Mouse (Mus musculus): Measurements from ENCODE around the gene Rdm1. TPM values are rescaled to one million over a fixed set of nuclear protein-coding genes. Genes with fewer than 3 reads are reported as not detected.
"Not testable (repeated sequence)": the region's sequence is repeated elsewhere in the genome, so short reads cannot be mapped to it uniquely, and the experiment has no call there.

Gene Rdm1
- total RNA-seq, 2 experiments from 2014 or later: 4.3 to 4.9 TPM

GRCm38 (mm10) chr11:101614116-101614515 is 12.9 kb upstream of the Rdm1 start:
- no peak for DNase-seq (ENCODE audit: low spot score in 2 of 2)
- intact Hi-C loops (cut with DNase I): no loop called here

- intact Hi-C loops (cut with DNase I): no loop called here
- no peak for DNase-seq (ENCODE audit: low spot score in 2 of 2)
Measured at GRCm38 (mm10) chr11:101615380-101615779, 11.6 kb upstream of the Rdm1 start.

- DNase-seq (ENCODE audit: low spot score in 2 of 2): no peak
- intact Hi-C loops (cut with DNase I): no loop called here
Measured at GRCm38 (mm10) chr11:101616104-101616503, 10.9 kb upstream of the Rdm1 start.

GRCm38 (mm10) chr11:101616948-101617767 is 9.8 kb upstream of the Rdm1 start:
- no peak for DNase-seq (ENCODE audit: low spot score in 2 of 2)
- intact Hi-C loops (cut with DNase I): no loop called here

GRCm38 (mm10) chr11:101617849-101618248 is 9.1 kb upstream of the Rdm1 start:
- peak; percentile 18 to 44 for DNase-seq (ENCODE audit: low spot score in 2 of 2)
- intact Hi-C loops (cut with DNase I): no loop called here

GRCm38 (mm10) chr11:101618596-101618995 is 8.4 kb upstream of the Rdm1 start:
- intact Hi-C loops (cut with DNase I): no loop called here
- DNase-seq (ENCODE audit: low spot score in 2 of 2): no peak

DNA sequence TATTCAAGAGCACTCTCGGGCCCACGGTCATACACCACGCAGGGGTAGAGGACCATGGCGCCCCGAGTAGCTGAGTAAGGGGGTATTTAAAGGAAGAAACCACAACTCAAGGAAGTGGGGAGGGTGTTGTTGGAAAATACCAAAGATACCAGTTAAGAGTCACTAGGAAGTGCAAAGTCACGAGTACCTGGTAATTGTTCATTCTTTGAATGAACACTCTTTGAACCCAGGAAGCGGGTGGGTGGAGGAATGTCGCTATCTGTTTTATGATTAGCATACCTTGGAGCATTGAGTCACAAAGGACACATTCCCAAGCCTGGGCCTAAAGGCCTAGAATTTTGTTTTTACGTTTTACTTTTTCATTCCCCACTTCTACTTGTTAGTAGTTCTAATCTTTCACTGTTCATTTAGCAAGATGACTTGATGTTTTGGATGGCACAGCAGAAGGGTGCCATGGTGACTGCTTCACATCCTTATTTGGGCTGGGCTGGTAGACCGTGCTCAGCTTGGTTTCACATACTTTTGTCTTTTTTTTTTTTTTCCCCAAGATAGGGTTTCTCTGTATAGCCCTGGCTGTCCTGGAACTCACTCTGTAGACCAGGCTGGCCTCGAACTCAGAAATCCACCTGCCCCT is 6.9 kb upstream of the Rdm1 start:
- DNase-seq (ENCODE audit: low spot score in 2 of 2); intact Hi-C loops (cut with DNase I): not testable (repeated sequence)

- no peak for DNase-seq (ENCODE audit: low spot score in 2 of 2)
- intact Hi-C loops (cut with DNase I): no loop called here
Measured at GRCm38 (mm10) chr11:101626649-101626994, 373 bp upstream of the Rdm1 start.

- peak; percentile 83 to 85 for DNase-seq (ENCODE audit: low spot score in 2 of 2)
- intact Hi-C loops (cut with DNase I): no loop called here
Measured at GRCm38 (mm10) chr11:101627857-101628559, 1.0 kb downstream of the Rdm1 start.

DNA sequence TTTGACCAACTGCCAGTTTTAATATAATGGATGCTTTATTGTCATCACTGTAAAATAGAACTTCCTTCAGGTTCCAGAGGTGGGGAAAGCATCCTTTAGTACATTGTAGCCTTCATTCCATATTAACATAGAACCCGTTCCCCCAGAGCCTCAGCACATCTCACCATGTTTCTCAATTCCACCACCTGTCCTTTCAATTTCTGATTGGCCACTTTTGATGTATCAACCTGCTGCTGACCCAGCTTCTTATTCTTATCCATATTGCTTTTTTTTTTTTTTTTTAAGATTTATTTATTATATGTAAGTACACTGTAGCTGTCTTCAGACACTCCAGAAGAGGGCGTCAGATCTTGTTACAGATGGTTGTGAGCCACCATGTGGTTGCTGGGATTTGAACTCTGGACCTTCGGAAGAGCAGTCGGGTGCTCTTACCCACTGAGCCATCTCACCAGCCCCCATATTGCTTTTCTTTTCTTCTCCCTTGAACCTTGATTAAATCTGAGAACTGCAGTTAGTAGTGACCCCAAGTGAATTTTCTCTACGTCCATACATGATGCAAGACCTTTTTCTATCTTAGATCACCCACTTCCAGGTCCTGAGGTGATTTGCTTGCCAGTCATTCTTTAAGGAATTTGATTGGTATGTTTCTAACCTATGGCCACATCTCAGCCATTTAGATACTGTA is 1.9 kb downstream of the Rdm1 start:
- DNase-seq (ENCODE audit: low spot score in 2 of 2); intact Hi-C loops (cut with DNase I): not testable (repeated sequence)

DNA sequence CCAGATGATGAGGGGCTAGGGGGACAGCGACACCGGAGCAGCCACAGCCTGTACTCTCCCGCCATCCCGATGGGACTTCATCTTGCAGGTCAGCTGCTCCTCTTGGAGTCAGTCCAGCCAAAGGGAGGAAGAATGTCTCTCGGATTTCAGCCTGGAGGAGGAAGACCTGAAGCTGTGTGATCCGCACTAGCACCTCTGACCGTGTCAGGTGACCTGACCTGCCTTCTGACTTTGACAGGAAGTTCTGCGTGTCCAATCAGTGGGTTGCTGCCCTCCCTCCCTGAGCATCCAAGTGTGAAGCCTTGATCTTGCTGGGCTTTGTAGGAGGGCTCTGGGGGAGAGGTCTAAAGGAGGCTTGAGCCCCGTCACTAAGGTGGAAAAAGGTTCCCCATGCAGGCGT is 8.7 kb downstream of the Rdm1 start:
- intact Hi-C loops (cut with DNase I): no loop called here
- no peak for DNase-seq (ENCODE audit: low spot score in 2 of 2)

GRCm38 (mm10) chr11:101639761-101640160 is 12.8 kb downstream of the Rdm1 start:
- no peak for DNase-seq (ENCODE audit: low spot score in 2 of 2)

DNA sequence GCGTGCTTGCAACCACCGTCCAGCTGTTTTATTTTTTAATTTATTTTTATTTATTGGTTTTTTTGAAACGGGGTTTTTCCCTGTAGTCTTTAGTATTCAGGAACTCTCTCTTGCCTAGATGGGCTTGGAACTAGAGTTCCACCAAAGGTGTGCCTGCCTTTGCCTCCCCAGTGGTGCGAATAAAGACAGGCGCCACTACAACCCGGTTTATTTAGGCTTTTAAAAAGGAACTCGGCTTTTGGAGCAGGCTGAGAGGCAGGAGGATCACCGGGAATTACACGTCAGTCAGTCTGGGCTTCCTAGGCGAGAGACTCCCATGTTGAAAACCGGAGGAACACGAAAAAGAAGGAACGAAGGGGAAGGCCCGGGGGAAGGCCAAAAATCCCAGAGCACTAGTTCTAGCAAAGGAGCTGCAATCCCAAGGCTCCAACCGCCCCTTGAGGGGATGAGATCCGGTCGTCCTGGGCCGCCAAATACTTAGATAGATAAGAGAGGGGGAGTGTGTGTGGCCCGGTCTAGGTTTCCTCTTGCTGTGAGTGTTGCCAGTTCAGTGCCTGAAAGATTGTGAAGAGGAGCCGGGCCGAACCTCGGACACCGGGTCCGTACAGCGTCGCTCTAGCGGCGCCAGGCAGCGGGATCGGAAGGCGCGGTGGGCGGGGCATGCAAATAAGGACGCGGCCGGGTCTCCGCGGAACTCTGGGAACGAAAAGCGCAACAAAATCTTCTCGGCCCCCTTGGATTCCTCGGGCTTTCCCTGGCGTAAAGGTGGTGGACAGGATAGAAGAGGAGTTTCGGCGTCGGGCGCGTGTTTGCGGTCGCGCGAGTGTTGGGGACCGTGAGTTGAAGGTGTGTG is 14.1 kb downstream of the Rdm1 start:
- intact Hi-C loops (cut with DNase I): not testable (repeated sequence)
- peak; percentile 76 to 83 for DNase-seq (ENCODE audit: low spot score in 2 of 2)

More at GRCm38 (mm10) chr11:101639761-101640160, 12.8 kb downstream of the Rdm1 start:
- intact Hi-C loops (cut with DNase I): no loop called here

- intact Hi-C loops (cut with DNase I): not testable (repeated sequence)
- peak; percentile 21 to 57 for DNase-seq (ENCODE audit: low spot score in 2 of 2)
Measured at GRCm38 (mm10) chr11:101641710-101642642, 15.0 kb downstream of the Rdm1 start.

DNA sequence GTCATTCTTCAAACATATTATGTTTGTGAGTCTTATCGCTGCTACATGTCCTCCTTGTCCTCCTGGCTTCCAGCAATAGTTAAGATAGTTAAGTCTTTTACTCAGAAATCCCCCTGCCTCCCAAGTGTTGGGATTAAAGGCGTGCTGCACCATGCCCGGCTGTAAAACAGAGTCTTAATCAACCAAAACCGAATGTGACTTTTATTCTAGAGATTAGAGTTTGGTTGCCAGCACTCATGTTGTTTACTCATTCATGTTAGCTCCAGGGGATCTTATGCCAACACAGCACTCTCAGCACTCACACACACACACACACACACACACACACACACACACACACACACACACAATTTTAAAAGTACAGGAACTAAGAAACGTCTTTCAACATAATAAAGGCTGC is 15.9 kb downstream of the Rdm1 start:
- no peak for DNase-seq (ENCODE audit: low spot score in 2 of 2)
- intact Hi-C loops (cut with DNase I): no loop called here

GRCm38 (mm10) chr11:101644591-101644990 is 17.6 kb downstream of the Rdm1 start:
- intact Hi-C loops (cut with DNase I): no loop called here

GRCm38 (mm10) chr11:101645043-101645410 is 18.0 kb downstream of the Rdm1 start:
- intact Hi-C loops (cut with DNase I): not testable (repeated sequence)

More at GRCm38 (mm10) chr11:101644591-101644990, 17.6 kb downstream of the Rdm1 start:
- no peak for DNase-seq (ENCODE audit: low spot score in 2 of 2)

More at GRCm38 (mm10) chr11:101645043-101645410, 18.0 kb downstream of the Rdm1 start:
- DNase-seq (ENCODE audit: low spot score in 2 of 2): not testable (repeated sequence)

Data from left cerebral cortex, postnatal 14 days (tissue).